Mouse (Mus musculus) lung, postnatal 0 days (tissue): ENCODE measurements around the gene Sec16b.

Experiments
- CTCF ChIP-seq: IDR thresholded peaks from 2 replicates; pipeline ENCODE4 v1.5.1; 2016; ENCODE audit warnings: antibody characterized with exemption, mild to moderate bottlenecking
- EP300 ChIP-seq: IDR thresholded peaks from 2 replicates; pipeline ENCODE4 v1.6.1; 2016; ENCODE audit warnings: antibody characterized with exemption, mild to moderate bottlenecking, control low read depth

DNA sequence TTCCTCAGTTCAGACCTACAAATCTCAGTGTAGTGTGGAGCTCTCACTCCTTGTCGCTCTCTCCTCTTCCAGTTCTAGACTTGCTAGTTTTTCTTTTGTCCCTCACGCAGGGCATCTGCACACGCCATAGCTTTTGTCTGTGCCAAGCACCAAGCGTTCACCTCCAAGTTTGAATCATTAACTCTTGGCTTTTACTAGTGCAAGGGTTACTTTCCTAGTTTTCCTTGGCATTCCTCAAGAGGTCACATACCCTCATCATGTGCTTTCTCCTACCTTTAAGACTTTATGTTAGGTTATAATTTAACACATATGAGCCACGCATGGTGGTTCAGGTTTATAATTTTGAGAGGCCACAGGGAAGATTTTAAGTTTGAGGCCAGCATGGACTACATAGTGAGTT, 45.3 kb upstream of the Sec16b start:
- TF ChIP-seq CTCF (no peak), EP300 (no peak)
